Mouse (Mus musculus): ENCODE measurements around the gene Amacr. TPM values are rescaled to one million over a fixed set of nuclear protein-coding genes. Genes with fewer than 3 reads are reported as not detected.

Gene Amacr
- polyA plus RNA-seq, 1 experiment from 2014 or later = 22.9 TPM

DNA sequence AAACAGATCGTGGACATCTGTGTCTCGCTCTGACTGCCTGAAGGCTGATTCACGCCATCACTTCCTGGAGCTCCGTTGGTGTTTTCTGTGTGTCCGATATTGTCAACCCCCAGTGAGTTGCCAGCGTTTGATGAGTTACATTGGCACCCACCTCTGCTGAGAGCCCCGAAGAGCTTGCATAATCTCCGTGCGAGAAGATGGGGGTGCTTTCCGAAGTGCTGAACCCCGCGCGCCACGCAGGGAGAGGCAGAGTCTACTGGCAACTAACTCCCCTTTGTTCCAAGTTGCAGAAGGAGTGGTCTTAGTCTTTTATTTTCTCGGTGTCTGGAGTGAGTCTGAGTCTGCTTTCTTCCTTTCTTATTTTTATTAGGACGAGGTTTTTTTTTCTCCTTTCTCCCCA lies 56.2 kb downstream of the Amacr start, which contains the start of gene Rxfp3:
Rxfp3 (minus strand) TSS at position 281 of the 400 bp plus-strand sequence.
- Histone ChIP-seq H3K27me3 (ENCODE audit: control insufficient read depth, insufficient read depth, low read length) (peaks cover 47% of the 10 kb centered on the region), H3K4me3 (ENCODE audit: low read length) (peak within 1 kb of the TSS; percentile 53), H3K27ac (ENCODE audit: low read length) (no peak within 1 kb of the TSS), H3K36me3 (ENCODE audit: control insufficient read depth, insufficient read depth) (no peaks in the 10 kb centered on the region), H3K4me1 (ENCODE audit: control insufficient read depth, insufficient read depth, low read length) (peaks cover 8% of the 10 kb centered on the region; the same call in 1 of the 2 replicates), H3K4me2 (ENCODE audit: low read depth, low read length) (peak within 1 kb of the TSS; percentile 69), H3K9me3 (replicated peaks; ENCODE audit: control insufficient read depth, low read length) (no peaks in the 10 kb centered on the region), H3K9ac (ENCODE audit: low read length) (no peak within 1 kb of the TSS)
- no peak for ATAC-seq (replicated peaks; ENCODE audit: extremely low read depth, insufficient read depth, low FRiP score)
- WGBS = 4% methylated on average over 16 of the region's 16 CpGs

DNA sequence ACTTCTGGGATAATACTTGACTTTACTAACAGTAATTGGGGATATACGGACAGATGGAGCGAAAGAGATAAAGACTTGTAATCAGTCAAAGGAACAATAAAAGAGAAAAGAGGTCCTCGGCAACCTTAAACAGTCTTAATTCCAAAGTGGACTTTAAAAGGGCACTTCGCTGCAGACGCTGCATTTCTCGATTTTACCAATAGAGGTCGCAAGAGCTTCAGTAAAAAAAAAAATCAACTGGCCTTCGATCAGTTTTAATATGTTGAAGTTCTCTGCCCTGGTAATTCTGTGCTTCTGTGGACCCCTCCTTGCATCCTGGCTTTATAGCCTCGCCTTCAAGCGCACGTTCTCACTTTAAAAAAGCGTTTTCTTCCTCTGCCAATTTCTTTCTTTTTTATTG lies 56.9 kb downstream of the Amacr start:
- Histone ChIP-seq H3K27ac (ENCODE audit: low read length) (no peak overlapping the region), H3K4me1 (ENCODE audit: control insufficient read depth, insufficient read depth, low read length) (peaks cover 8% of the 10 kb centered on the region; the same call in 1 of the 2 replicates), H3K4me2 (ENCODE audit: low read depth, low read length) (no peak overlapping the region), H3K27me3 (ENCODE audit: control insufficient read depth, insufficient read depth, low read length) (peaks cover 47% of the 10 kb centered on the region), H3K9me3 (replicated peaks; ENCODE audit: control insufficient read depth, low read length) (no peaks in the 10 kb centered on the region), H3K9ac (ENCODE audit: low read length) (no peak overlapping the region), H3K36me3 (ENCODE audit: control insufficient read depth, insufficient read depth) (no peaks in the 10 kb centered on the region), H3K4me3 (ENCODE audit: low read length) (no peak overlapping the region)
- no peak for ATAC-seq (replicated peaks; ENCODE audit: extremely low read depth, insufficient read depth, low FRiP score)
- 2% methylated on average over 12 of the region's 12 CpGs for WGBS

- H3K9me3 ChIP-seq (replicated peaks; ENCODE audit: control insufficient read depth, low read length) = no peaks in the 10 kb centered on the region
- H3K36me3 ChIP-seq (ENCODE audit: control insufficient read depth, insufficient read depth) = no peaks in the 10 kb centered on the region
- 26% methylated on average over 5 of the region's 5 CpGs for WGBS
- H3K27me3 ChIP-seq (ENCODE audit: control insufficient read depth, insufficient read depth, low read length) = peaks cover 33% of the 10 kb centered on the region
- no peak overlapping the region for H3K27ac ChIP-seq (ENCODE audit: low read length)
- no peak overlapping the region for H3K4me3 ChIP-seq (ENCODE audit: low read length)
- no peak overlapping the region for H3K9ac ChIP-seq (ENCODE audit: low read length)
- H3K4me2 ChIP-seq (ENCODE audit: low read depth, low read length) = no peak overlapping the region
- peaks cover 8% of the 10 kb centered on the region; the same call in 1 of the 2 replicates for H3K4me1 ChIP-seq (ENCODE audit: control insufficient read depth, insufficient read depth, low read length)
- ATAC-seq (replicated peaks; ENCODE audit: extremely low read depth, insufficient read depth, low FRiP score) = no peak
These were observed 58.5 kb downstream of the Amacr start for GRCm38 (mm10) chr15:11040067-11040466.

GRCm38 (mm10) chr15:11041229-11041628 lies 59.7 kb downstream of the Amacr start:
- Histone ChIP-seq H3K9ac (ENCODE audit: low read length) (no peak overlapping the region), H3K4me2 (ENCODE audit: low read depth, low read length) (no peak overlapping the region), H3K27me3 (ENCODE audit: control insufficient read depth, insufficient read depth, low read length) (peaks cover 22% of the 10 kb centered on the region), H3K27ac (ENCODE audit: low read length) (no peak overlapping the region), H3K9me3 (replicated peaks; ENCODE audit: control insufficient read depth, low read length) (no peaks in the 10 kb centered on the region), H3K36me3 (ENCODE audit: control insufficient read depth, insufficient read depth) (no peaks in the 10 kb centered on the region), H3K4me3 (ENCODE audit: low read length) (no peak overlapping the region), H3K4me1 (ENCODE audit: control insufficient read depth, insufficient read depth, low read length) (peaks cover 6% of the 10 kb centered on the region; the same call in 1 of the 2 replicates)
- WGBS = 58% methylated on average over 2 of the region's 2 CpGs
- no peak for ATAC-seq (replicated peaks; ENCODE audit: extremely low read depth, insufficient read depth, low FRiP score)

- Histone ChIP-seq H3K4me3 (ENCODE audit: low read length) (no peak overlapping the region), H3K4me2 (ENCODE audit: low read depth, low read length) (no peak overlapping the region), H3K4me1 (ENCODE audit: control insufficient read depth, insufficient read depth, low read length) (no peaks in the 10 kb centered on the region), H3K27me3 (ENCODE audit: control insufficient read depth, insufficient read depth, low read length) (peaks cover 6% of the 10 kb centered on the region), H3K27ac (ENCODE audit: low read length) (no peak overlapping the region), H3K36me3 (ENCODE audit: control insufficient read depth, insufficient read depth) (no peaks in the 10 kb centered on the region), H3K9me3 (replicated peaks; ENCODE audit: control insufficient read depth, low read length) (no peaks in the 10 kb centered on the region), H3K9ac (ENCODE audit: low read length) (no peak overlapping the region)
- 68% methylated on average over 5 of the region's 5 CpGs for WGBS
- no peak for ATAC-seq (replicated peaks; ENCODE audit: extremely low read depth, insufficient read depth, low FRiP score)
These were observed 61.3 kb downstream of the Amacr start for GRCm38 (mm10) chr15:11042828-11043227.

Other genes with a start within 250 kb of the Amacr start
- gene C1qtnf3, start 29.4 kb upstream of the Amacr start, polyA plus RNA-seq (2015; fragmentation: Nextera tagmentation; extraction: Ambion mirVana) = 1.4 and 3.2 TPM in 2 replicates
- 0.05 TPM in 1 of 2 replicates, not detected in the other for gene Slc45a2, start 19.0 kb downstream of the Amacr start, polyA plus RNA-seq (2015; fragmentation: Nextera tagmentation; extraction: Ambion mirVana)
- 0.05 TPM in 2 replicates for gene Rxfp3, start 56.2 kb downstream of the Amacr start, polyA plus RNA-seq (2015; fragmentation: Nextera tagmentation; extraction: Ambion mirVana)
- gene Adamts12, start 83.0 kb downstream of the Amacr start, polyA plus RNA-seq (2015; fragmentation: Nextera tagmentation; extraction: Ambion mirVana) = 1.9 and 2.0 TPM in 2 replicates